Mouse (Mus musculus) ES-Bruce4 (cell line): ENCODE data around the gene Sphkap.

Source experiments
- CTCF ChIP-seq: IDR thresholded peaks from one replicate; pipeline ENCODE4 v1.8.1; 2011; ENCODE audit warnings: low read depth, low read length
- EP300 ChIP-seq: IDR thresholded peaks from 2 replicates; pipeline ENCODE4 v1.6.1; 2011; ENCODE audit warnings: low read depth, low read length; ENCODE audit not compliant: insufficient read depth
- POLR2A ChIP-seq: IDR thresholded peaks from one replicate; pipeline ENCODE4 v1.8.1; 2011; ENCODE audit warnings: low read length; ENCODE audit not compliant: insufficient read depth

- TF ChIP-seq EP300 (no peak), POLR2A (no peak), CTCF (no peak)
These were observed 45.8 kb downstream of the Sphkap start for GRCm38 (mm10) chr1:83362168-83362567.
